ENCODE assay signal across 8 mouse cellular contexts in the genomic region with DNA sequence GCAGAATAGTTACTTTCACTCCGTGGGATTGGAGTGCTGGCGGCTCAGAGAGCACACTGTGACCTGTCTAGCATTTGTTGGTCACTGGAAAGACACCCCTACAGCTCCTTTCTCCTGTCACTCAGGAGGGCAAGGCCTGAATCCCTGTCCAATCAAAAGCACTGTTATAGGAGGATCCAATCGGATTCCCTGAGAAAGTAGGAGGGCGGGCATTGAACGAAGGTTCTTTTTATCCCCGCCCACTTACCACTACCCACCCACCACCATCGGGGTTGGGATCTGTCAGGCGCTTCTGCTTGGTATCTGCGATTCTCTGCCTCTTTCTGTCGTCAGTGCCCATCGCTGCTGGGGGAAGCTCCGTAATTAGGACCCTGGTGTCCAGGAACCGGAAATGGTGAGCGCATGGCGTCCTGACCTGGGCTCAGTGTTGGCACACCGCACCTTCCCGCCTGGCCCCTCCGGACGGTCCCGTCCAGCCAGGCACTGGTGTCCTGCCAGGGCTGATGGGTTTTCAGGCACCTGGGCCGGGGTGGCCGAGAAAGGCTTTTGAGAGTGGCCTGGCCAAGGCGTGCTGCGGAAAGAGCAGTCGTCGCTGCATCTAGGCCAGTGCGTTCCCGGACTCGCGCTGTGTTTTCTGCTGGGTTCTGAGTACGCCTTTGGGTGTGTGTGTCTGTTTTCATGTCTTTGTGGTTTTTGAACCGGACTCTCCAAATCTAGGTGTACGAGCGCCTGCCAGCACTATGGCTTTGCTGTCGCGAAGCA. TPM values are rescaled to one million over a fixed set of nuclear protein-coding genes. Genes with fewer than 3 reads are reported as not detected.
DNase-seq lines count a peak whose midpoint lies in the region; ATAC-seq and TF ChIP-seq lines count a peak whose summit lies in the region.

No protein-coding gene starts in this region.

- H3K9ac ChIP-seq in limb, embryonic 12.5 days (replicated peaks) = peak overlapping the region; percentile 83
- H3K9ac ChIP-seq in midbrain, embryonic 14.5 days (replicated peaks; ENCODE audit: low read length) = peak overlapping the region; percentile 89

- H3K36me3 ChIP-seq in C2C12 (ENCODE audit: control insufficient read depth, insufficient read depth) = no peaks in the 10 kb centered on the region
- H3K36me3 ChIP-seq in limb, embryonic 12.5 days = no peaks in the 10 kb centered on the region
- H3K36me3 ChIP-seq in midbrain, embryonic 14.5 days (ENCODE audit: control insufficient read depth, insufficient read depth, low read length) = 0 out of 2 replicates have a peak, but pooled peaks cover 3% of the 10 kb centered on the region

- H3K4me3 ChIP-seq in C2C12 (ENCODE audit: insufficient read depth, poor library complexity, severe bottlenecking) = peak overlapping the region; percentile 50
- H3K4me3 ChIP-seq in embryonic fibroblast, embryonic 13.5 days (ENCODE audit: insufficient read depth, low read length) = peak overlapping the region; percentile 76
- peak overlapping the region; percentile 74 for H3K4me3 ChIP-seq in limb, embryonic 12.5 days (replicated peaks)
- peak overlapping the region; percentile 74 for H3K4me3 ChIP-seq in midbrain, embryonic 14.5 days (replicated peaks; ENCODE audit: low read depth, low read length)

- H3K27ac ChIP-seq in embryonic fibroblast, embryonic 13.5 days (ENCODE audit: insufficient read depth, low read length) = no peak overlapping the region
- H3K27ac ChIP-seq in limb, embryonic 12.5 days = no peak overlapping the region
- H3K27ac ChIP-seq in midbrain, embryonic 14.5 days (replicated peaks; ENCODE audit: low read depth, low read length) = peak overlapping the region; percentile 78

- no peaks in the 10 kb centered on the region; the same call in 1 of the 2 replicates for H3K4me1 ChIP-seq in embryonic fibroblast, embryonic 13.5 days (ENCODE audit: control insufficient read depth, insufficient read depth, low read length)
- peaks cover 6% of the 10 kb centered on the region for H3K4me1 ChIP-seq in limb, embryonic 12.5 days (replicated peaks)
- H3K4me1 ChIP-seq in midbrain, embryonic 14.5 days (ENCODE audit: control insufficient read depth, insufficient read depth, low read length) = peaks cover 8% of the 10 kb centered on the region; the same call in 1 of the 2 replicates

- no peaks in the 10 kb centered on the region for H3K9me3 ChIP-seq in limb, embryonic 12.5 days
- H3K9me3 ChIP-seq in midbrain, embryonic 14.5 days (ENCODE audit: control insufficient read depth, low read length) = no peaks in the 10 kb centered on the region

- H3K4me2 ChIP-seq in limb, embryonic 12.5 days = peak overlapping the region; percentile 70
- H3K4me2 ChIP-seq in midbrain, embryonic 14.5 days (ENCODE audit: low read length) = peak overlapping the region; percentile 63

- ATAC-seq in limb, embryonic 12.5 days (ENCODE audit: insufficient number of reproducible peaks, insufficient read depth, low FRiP score, low TSS enrichment, low read depth) = peak; percentile 99
- ATAC-seq in midbrain, embryonic 14.5 days (ENCODE audit: low FRiP score, low TSS enrichment) = peak; percentile 99

- no peaks in the 10 kb centered on the region for H3K79me3 ChIP-seq in C2C12 (ENCODE audit: low read depth)

- peaks cover 8% of the 10 kb centered on the region for H3K27me3 ChIP-seq in C2C12 (ENCODE audit: control insufficient read depth, insufficient read depth, insufficient read length)
- peaks cover 8% of the 10 kb centered on the region; the same call in 1 of the 2 replicates for H3K27me3 ChIP-seq in limb, embryonic 12.5 days
- H3K27me3 ChIP-seq in midbrain, embryonic 14.5 days (ENCODE audit: control insufficient read depth, insufficient read depth, low read length) = no peaks in the 10 kb centered on the region

- peaks cover 5% of the 10 kb centered on the region for H3K79me2 ChIP-seq in C2C12 (ENCODE audit: control insufficient read depth, insufficient read depth)

- peak; percentile 99 for DNase-seq in brain, adult 2 months (ENCODE audit: low read depth, low spot score)
- peak; percentile 98 for DNase-seq in heart, adult 8-10 months (ENCODE audit: low spot score)
- peak; percentile 88 to 94 for DNase-seq in kidney, adult 8-10 months
- peak; percentile 98 for DNase-seq in midbrain, embryonic 14.5 days
- peak; percentile 46 for DNase-seq in spleen, adult 12 weeks (ENCODE audit: low spot score)

- peak overlapping the region; percentile 73 for H3ac ChIP-seq in C2C12 (ENCODE audit: control insufficient read depth, insufficient read length, low read depth)

- no peak for TF ChIP-seq CTCF in C2C12 (IDR thresholded peaks at IDR 0.05; ENCODE audit: control insufficient read depth, insufficient read depth, insufficient read length)
- no peak for TF ChIP-seq CTCF in embryonic fibroblast, embryonic 13.5 days (IDR thresholded peaks at IDR 0.05; ENCODE audit: borderline replicate concordance, insufficient read depth, low read length)

- WGBS in limb, embryonic 12.5 days = 3% methylated on average over 36 of the region's 36 CpGs
- WGBS in midbrain, embryonic 14.5 days = 3% methylated on average over 36 of the region's 36 CpGs

- peak; percentile 70 for TF ChIP-seq POLR2A in embryonic fibroblast, embryonic 13.5 days (IDR thresholded peaks at IDR 0.05; ENCODE audit: low read depth, low read length)

TF ChIP-seq in C2C12, 6 proteins besides CTCF, POLR2A, EP300 and RAD21:
- peak; percentile 7 for TF ChIP-seq MAX (IDR thresholded peaks at IDR 0.05)
- TF ChIP-seq FOSL1 (IDR thresholded peaks at IDR 0.05; ENCODE audit: insufficient read depth, low read length, poor library complexity, severe bottlenecking) = no peak
TF ChIP-seq in C2C12: peak in this region for 1.

RNA-seq across cellular contexts. Expression of gene Gm5114, which starts 36.5 kb away (rescaled TPM):
- polyA plus RNA-seq in C2C12 (2012; fragmentation: generic; extraction: Trizol) = not detected
- not detected in 2 replicates for polyA plus RNA-seq in embryonic fibroblast, embryonic 13.5 days (2011; ENCODE audit: insufficient read length, low read depth, missing spikeins)
- total RNA-seq in heart, adult 8-10 months (2022) = not detected
- not detected in 2 replicates for polyA plus RNA-seq in limb, embryonic 12.5 days (2016; fragmentation: Nextera tagmentation; extraction: Ambion mirVana)
- not detected in 2 replicates for polyA plus RNA-seq in midbrain, embryonic 14.5 days (2014; fragmentation: Nextera tagmentation; extraction: Ambion mirVana)

Comparison
In these comparisons a context has a peak if more than half of its experiments do, and no peak if none do; other contexts are left out.
1. DNase-seq: peak in every context shown above with its lines; median percentile 99 in brain, adult 2 months; 98 in heart, adult 8-10 months; 98 in midbrain, embryonic 14.5 days; 91 in kidney, adult 8-10 months; 46 in spleen, adult 12 weeks.